Mouse (Mus musculus) G1E-ER4 (cell line): ENCODE results near the gene Adam21. TPM values are rescaled to one million over a fixed set of nuclear protein-coding genes. Genes with fewer than 3 reads are reported as not detected.

Source experiments
- GATA1 ChIP-seq: IDR thresholded peaks from one replicate; pipeline ENCODE4 v1.8.0; 2012; ENCODE audit warnings: low read length, inconsistent platforms
- polyA plus RNA-seq: library from polyadenylated mRNA; stranded (reverse); fragments of >175 nt; gene quantifications from 2 replicates; pipeline ENCODE4 v1.2.3, GENCODE M21; 2012

Gene Adam21
- not detected in 2 replicates for polyA plus RNA-seq

DNA sequence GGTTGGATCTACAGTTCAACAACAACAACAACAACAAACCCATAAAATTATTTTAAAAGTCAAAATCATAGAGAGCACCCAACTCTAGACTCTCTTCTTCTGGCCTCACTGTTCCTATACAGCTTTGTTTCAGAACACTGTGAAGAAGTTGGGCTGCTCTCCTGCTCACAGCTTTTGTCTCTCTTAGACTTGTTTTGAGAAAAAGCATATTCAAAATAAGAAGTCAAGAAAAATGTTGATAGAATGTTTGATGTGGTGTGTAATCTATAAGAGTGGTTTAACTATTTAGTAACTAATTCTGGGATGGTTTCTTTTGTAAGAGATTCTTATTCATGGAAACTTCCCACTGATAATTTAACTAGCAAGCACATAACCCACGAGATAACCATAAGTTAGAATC, at the start of gene Adam21:
Gene Adam21, minus strand, starts transcription at position 101 of the 400 bp plus-strand sequence.
- no peak for TF ChIP-seq GATA1

DNA sequence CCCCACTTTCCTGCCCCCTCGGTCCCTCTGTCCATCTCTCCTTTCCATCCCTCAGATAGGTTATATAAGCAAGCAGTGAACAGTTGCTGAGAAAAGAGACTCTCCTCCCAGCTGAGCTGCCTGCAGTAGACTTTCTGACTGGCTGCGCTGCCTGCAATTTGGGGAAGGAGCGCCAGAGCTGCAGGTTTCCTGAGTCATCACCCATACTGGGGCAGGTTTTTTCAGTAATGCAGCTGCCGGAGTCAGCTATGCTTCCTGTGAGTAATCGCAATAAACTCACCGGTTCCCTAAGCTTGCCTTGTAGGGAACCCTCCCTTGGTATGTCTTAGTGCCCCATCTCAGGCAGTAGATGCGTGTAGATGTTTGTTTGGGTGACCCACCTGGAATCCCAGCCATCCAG, 48.7 kb upstream of the Adam21 start:
- TF ChIP-seq GATA1 = no peak

DNA sequence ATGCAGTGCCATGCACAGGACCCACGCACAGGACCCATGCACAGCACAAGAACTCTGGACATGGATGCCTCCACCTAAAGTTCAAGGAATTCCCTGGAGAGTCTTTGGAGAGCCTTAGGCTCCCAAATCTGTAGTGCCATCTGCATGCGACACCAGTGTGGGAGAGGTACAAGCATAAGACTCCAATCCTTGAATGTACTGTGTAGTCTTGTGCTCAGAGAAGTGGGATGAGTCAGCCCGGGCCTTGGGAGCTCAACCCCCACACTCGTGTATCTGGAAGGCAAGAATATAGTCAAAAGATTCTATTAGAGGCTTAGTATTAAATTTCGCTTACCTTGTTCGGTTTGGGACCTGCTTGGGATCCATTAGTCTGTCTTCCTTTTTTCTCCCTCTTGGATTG, 47.5 kb upstream of the Adam21 start:
- TF ChIP-seq GATA1 = no peak

DNA sequence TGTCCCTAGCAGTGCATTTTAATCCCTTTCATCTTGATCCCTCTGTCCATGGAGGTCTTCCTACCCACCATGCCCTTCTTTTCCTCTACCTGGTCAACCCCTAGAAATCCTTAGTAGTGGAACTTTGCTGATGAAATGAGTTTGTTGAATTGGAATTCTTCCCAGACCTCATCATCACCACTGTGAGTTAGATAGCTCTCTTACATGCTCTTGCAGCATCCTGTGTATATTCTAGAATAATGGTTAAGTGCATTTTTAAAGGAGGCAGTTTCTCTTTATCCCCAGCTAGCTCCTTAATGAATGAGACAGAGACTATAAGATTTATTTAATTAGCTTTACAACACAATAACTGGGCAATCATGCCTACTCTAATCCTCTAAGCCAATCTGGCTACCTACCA, 41.2 kb upstream of the Adam21 start:
- TF ChIP-seq GATA1 = no peak

DNA sequence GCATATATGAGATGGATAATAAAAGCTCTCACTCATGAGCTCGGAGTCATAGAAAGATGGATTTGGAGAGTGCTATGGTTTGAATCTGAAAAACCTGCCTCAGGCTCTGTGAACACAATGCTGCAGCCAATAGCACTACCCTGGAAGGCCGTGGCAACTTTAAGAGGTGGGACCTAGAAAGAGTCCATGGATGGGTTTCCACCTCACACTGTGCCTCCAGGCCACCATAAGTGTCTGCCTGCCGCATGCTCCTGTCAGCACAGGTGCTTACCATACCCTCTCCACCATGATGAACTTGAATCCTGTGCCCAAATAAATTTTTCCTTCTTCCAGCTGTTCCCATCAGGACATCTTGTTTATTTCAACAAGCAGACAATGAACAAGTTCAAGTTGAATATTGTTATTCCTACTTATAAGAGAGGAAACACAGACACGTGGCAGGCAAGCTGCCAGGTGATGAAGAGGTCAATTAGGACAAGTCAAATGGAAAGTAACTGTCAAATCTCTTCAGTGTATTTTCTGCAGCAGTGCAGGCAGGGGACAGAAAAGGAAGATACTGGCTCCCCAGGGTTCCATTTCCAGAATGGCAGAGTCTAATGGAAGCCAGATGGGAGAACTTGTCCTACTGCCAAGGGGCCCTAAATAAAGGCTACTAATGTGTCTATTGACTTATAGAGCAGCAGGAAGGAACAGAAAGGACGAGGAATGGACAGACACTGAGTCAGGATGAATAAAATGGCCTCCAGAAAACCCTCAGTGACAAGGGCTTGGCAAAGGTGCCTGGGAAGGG, 36.9 kb upstream of the Adam21 start:
- TF ChIP-seq GATA1 = no peak

DNA sequence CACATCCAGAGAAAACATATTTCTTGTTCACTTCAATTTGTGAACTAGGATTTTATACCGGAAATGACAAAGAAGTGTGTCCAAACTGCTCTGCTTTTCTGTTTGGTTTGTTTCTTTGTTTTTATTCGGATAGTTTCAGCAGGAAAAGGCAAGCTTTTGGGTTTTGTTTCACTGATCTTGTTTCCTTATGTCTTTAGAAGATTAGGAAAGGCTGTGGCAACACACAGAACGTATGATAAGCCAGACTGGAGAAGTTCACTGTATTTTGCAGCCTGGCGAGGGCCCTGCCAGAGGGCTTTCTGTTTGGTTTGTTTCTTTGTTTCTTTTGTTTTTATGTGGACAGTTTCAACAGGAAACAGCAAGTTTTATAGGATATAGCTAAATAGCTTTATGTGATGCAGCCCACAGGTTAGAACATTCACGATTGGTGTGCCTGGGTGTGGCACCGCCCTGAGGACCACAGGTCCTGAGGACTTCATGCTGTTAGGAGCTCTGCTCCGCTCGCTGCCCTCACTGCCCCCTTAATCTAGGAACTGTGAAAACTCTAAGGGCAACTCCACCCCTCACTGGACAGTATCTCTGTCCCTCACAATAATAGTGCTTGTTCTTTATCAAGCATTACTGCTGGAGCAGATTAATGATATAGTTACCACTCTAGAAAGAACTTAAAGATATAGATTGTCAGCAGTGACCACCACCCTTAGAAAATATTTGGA, 28.4 kb upstream of the Adam21 start:
- TF ChIP-seq GATA1 = no peak

DNA sequence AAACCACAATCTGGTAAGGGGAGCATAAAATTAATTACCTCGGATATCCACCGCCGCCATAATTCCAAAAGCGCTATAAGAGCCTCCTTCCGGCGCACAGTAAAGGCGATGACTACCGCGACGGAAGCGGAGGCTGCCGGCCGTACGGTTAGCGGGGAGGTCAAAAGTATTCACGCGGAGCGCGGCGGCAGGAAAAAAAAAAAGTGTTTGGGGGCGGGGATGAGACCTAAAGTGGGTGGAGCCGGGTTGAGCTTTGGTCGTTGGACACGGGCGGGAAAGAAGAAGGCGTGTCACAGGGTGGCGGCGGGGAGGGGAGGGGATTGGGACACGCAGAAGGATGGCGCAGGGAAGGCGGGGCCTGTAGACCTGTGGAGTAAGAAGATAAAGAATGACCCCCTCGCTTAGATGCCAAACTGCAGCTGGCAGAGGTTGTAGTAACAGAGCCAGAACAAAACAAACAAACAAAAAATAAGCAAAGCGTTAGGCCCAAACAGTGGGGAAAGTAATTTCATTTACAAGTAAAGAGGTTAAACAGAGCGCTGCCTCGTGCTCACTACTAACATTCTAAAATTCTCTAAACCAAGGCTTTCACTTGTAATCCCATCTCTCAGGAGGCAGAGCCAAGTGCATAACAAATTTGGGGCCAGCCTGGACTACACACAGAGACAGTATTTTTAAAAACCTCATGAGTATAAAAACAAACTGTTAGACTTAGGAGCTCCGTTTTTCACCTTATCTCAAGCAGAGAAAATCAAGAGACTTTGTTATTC, 26.8 kb upstream of the Adam21 start, which contains the start of gene Med6:
Gene Med6, minus strand, starts transcription at position 107 of the 770 bp plus-strand sequence.
- no peak for TF ChIP-seq GATA1

DNA sequence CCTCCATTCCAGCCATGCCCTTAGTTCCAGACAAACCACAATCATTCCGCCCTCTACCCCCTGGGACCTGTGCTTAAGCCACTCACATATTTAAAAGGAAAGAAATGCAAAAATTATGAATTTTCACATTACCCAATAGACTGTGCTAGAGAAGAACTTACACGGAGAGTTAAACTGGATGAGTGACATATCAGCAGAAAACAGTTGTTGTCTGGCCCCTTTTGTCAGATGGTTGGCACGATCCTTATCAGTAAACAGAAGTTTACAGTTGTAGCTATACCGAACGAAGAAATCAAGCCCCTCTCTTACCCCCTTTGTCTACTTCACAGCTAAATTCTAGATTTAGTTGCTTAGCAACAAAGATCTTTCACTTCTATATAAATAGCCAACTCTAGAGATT, 343 bp downstream of the Adam21 start:
- peak; percentile 16 for TF ChIP-seq GATA1

DNA sequence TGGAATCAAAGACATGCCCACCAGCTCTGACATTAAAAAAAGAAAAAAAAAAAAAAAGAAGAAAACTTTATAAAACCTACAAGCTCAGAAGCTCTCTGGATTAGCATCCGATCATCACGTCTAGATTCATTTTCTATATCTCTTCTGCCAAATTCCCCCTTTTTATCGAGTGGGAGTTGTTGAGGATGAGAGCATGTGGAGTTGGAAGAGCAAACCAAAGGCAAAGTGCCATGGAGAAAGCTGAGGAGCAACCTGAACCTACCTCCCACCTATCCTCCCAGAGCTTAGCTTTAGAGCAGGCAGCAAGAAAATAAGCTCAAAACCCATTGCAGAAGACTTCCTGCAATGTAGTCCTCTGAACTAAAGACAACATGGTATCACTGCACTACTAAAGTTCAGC, 4.1 kb downstream of the Adam21 start:
- TF ChIP-seq GATA1 = no peak

DNA sequence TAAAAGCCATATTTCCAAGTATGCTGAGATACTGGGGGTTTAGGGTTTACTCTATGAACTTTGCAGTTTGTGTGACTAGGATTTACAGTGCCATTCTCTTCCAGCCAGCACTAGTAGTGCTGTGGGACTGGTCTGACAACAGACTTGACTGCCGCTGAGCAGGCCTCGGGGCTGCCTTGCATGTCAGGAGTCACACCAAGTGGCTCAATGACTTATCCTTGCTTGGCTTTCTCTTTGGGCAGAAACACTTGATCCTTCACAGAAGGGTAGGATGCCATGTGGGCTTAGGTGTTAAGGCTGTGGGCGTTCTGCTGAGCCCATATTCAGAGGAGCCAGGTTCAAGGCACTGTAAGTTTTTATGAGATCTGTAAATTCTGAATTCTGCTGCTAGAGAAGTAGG, 19.0 kb downstream of the Adam21 start:
- no peak for TF ChIP-seq GATA1

DNA sequence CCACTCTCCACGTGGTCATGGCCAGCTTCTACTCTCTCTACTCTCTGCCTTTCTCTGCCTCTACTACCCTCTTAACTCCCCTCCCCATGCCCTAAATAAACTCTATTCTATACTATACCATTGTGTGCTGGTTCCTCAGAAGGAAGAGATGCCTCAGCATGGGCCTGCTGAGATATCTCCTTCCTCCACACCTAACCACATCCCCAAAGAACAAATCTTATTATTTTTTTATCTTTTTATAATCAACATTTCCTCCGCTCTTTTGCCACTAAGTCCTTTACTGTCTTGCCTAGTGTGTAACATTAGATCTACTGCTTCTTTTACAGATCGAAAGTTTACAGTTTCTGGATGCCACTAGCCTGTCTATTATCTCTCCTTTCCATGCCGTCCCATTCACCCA, 21.1 kb downstream of the Adam21 start:
- no peak for TF ChIP-seq GATA1

DNA sequence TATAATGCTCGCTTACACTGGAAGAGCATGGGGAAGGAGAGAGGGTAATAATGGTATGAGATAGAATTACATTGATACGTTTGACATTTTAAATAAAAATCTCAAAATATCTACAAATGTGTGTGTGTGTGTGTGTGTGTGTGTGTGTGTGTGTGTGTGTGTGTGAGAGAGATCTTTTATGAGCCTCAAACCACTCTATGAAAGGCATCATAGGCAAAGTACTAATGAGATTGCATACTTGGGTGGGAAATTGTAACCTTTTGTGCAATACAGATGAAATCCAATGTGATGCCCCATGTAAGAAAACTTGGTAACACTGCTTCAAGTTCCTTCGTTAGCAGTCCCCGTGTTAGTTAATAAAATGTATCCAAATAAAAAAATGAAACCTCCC, 35.2 kb downstream of the Adam21 start:
- TF ChIP-seq GATA1 = no peak

DNA sequence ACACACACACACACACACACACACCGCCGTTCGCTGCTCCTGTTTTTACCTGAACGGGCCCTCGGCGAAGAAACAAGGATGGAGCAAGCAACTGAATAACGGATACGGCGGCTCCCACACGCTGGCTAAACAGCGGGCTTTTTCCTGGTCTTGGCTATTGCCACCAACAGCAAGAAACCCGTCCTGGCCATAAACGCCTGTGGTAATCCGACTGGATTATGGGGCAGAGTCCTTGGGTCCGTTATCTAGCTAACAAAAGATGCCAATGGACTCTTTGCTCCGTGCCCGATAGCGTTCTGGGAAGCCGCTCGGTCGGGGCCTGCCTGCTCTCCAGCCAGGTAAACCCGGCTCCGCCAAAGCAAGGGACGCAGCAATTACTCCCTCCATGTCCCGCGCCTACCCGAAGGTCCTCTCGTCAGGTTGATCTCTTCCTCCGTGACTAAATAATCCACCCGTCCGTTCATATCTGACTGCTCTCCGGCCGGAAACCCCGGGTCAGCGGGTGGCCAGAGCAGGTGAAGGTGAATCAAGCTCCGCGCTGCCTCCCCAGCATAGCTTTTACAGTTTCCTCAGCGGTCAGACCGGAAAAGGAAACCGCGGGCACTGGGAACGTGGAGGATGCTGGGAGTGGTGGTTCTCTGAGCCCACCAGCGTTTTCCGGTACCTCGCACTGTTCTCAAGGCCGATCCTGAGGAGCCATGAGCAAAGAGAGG, 35.8 kb downstream of the Adam21 start, which contains the start of the genes Gm20498 and Synj2bp:
Gene Gm20498, minus strand, starts transcription at position 590 of the 713 bp plus-strand sequence.
Gene Synj2bp, minus strand, starts transcription at position 596 of the 713 bp plus-strand sequence.
- no peak for TF ChIP-seq GATA1

Other genes starting within 250 kb of the Adam21 start
- not detected in 2 replicates for gene Slc8a3, start 235.3 kb downstream of the Adam21 start, polyA plus RNA-seq
- gene Gm4787, start 189.0 kb downstream of the Adam21 start, polyA plus RNA-seq = not detected in 2 replicates
- not detected in 2 replicates for gene Adam4, start 146.5 kb downstream of the Adam21 start, polyA plus RNA-seq
- gene Cox16, start 83.3 kb downstream of the Adam21 start, polyA plus RNA-seq = 6.2 and 69.5 TPM in 2 replicates
- gene Gm20498, start 35.6 kb downstream of the Adam21 start, polyA plus RNA-seq = 28.7 and 68.7 TPM in 2 replicates
- 2.0 and 2.4 TPM in 2 replicates for gene Synj2bp, start 35.6 kb downstream of the Adam21 start, polyA plus RNA-seq
- 1.0 and 2.4 TPM in 2 replicates for gene Med6, start 26.5 kb upstream of the Adam21 start, polyA plus RNA-seq
- gene Ttc9, start 62.8 kb upstream of the Adam21 start, polyA plus RNA-seq = not detected in 2 replicates
- gene Map3k9, start 212.7 kb upstream of the Adam21 start, polyA plus RNA-seq = not detected in 2 replicates